Mouse (Mus musculus) thymus, adult 2 months (tissue): ENCODE results near the gene Olfr159.

ENCODE experiments used
- CTCF ChIP-seq: fragments of 200-500 bp; IDR thresholded peaks from 2 replicates; pipeline ENCODE4 v1.5.1; 2012; ENCODE audit warnings: mild to moderate bottlenecking, control low read depth, low read length, moderate library complexity, borderline replicate concordance; ENCODE audit not compliant: control insufficient read depth, poor library complexity, insufficient read depth; ENCODE audit errors: extremely low read depth
- POLR2A ChIP-seq: fragments of 200-500 bp; IDR thresholded peaks from 2 replicates; pipeline ENCODE4 v1.6.1; 2012; ENCODE audit warnings: mild to moderate bottlenecking, low read length, control low read depth, moderate library complexity; ENCODE audit not compliant: control insufficient read depth, poor library complexity, insufficient read depth; ENCODE audit errors: extremely low read depth

DNA sequence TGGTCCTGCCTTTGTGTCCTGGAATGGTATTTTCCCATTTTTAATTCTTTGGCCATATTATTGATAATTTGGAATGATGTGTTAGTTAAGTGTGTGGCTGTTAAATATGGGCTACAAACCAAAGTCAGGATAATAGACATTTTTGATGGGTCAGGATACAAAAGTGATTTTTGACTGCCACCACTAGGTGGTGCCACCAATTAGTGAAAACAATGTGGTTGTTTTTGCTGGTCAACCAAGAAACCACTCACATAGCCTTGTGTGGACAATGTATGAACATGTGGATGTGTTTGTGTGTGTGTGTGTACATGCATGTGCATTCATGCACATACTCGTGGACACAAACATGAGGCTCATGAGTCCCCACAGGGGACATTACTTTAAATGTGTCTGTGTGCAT is 46.0 kb downstream of the Olfr159 start:
- TF ChIP-seq CTCF = no peak
- no peak for TF ChIP-seq POLR2A
